Mouse (Mus musculus): ENCODE results near the gene Stra8. TPM values are rescaled to one million over a fixed set of nuclear protein-coding genes. Genes with fewer than 3 reads are reported as not detected.

Stra8 gene
- polyA plus RNA-seq, 1 experiment = not detected

DNA sequence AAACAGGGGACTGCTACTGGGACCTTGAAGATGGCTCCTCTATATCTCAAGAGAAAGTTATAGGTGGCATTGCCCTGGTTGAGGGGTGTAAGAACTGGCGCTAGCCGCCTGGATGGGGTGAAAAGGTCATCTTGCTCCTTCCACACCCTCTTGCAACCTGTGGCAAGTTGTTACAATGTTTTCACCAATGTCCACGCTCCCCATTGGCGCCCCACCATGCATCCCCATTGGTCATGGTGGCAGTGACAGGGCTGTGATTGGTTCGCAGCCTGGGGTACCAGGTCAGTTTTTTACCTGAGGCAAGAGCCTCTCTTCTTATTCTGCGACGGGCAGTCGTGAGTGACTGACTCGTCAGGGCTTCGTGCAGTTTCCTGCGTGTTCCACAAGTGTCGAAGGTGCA is 668 bp downstream of the Stra8 start:
- TF ChIP-seq CTCF (IDR thresholded peaks at IDR 0.05; ENCODE audit: extremely low read depth, insufficient read length, insufficient replicate concordance, low read depth, low read length) (no peak), POLR2A (IDR thresholded peaks at IDR 0.05; ENCODE audit: low read depth, low read length) (no peak)
- Histone ChIP-seq H3K27me3 (ENCODE audit: control insufficient read depth, insufficient read depth, low read length) (no peaks in the 10 kb centered on the region; the same call in 1 of the 2 replicates), H3K36me3 (ENCODE audit: control insufficient read depth, insufficient read depth, low read length) (no peaks in the 10 kb centered on the region), H3K27ac (ENCODE audit: insufficient read depth, low read depth, low read length) (no peak overlapping the region), H3K4me1 (ENCODE audit: control insufficient read depth, insufficient read depth, insufficient read length, low read length) (no peaks in the 10 kb centered on the region), H3K4me3 (ENCODE audit: low read depth, low read length) (no peak overlapping the region)
- 92% methylated on average over 12 of the region's 12 CpGs for WGBS

DNA sequence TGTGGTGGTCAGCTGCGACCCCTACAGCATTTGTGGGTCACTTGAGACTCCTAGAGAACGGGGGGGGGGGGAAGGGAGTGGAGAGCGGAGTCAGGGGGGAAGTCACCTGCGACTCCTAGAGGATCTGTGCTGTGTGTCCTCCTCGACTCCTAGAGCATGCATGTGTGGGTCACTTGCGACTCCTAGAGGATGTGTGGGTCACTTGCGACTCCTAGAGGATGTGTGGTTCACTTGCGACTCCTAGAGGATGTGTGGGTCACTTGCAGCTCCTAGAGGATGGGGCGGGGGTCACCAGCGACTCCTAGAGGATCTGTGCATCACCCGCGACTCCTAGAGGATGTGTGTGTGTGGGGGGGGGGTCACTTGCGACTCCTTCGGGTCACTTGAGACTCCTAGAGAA is 2.0 kb downstream of the Stra8 start:
- no peak overlapping the region for H3K27ac ChIP-seq (ENCODE audit: insufficient read depth, low read depth, low read length)
- no peaks in the 10 kb centered on the region for H3K36me3 ChIP-seq (ENCODE audit: control insufficient read depth, insufficient read depth, low read length)
- 56% methylated on average over 14 of the region's 14 CpGs for WGBS
- H3K4me1 ChIP-seq (ENCODE audit: control insufficient read depth, insufficient read depth, insufficient read length, low read length) = no peaks in the 10 kb centered on the region
- H3K27me3 ChIP-seq (ENCODE audit: control insufficient read depth, insufficient read depth, low read length) = no peaks in the 10 kb centered on the region; the same call in 1 of the 2 replicates
- TF ChIP-seq CTCF (IDR thresholded peaks at IDR 0.05; ENCODE audit: extremely low read depth, insufficient read length, insufficient replicate concordance, low read depth, low read length) (peak; percentile 59; the same call in 1 of the 2 replicates), POLR2A (IDR thresholded peaks at IDR 0.05; ENCODE audit: low read depth, low read length) (no peak)
- H3K4me3 ChIP-seq (ENCODE audit: low read depth, low read length) = no peak overlapping the region

GRCm38 (mm10) chr6:34927156-34927555 is 7.2 kb downstream of the Stra8 start:
- Histone ChIP-seq H3K36me3 (ENCODE audit: control insufficient read depth, insufficient read depth, low read length) (no peaks in the 10 kb centered on the region), H3K4me1 (ENCODE audit: control insufficient read depth, insufficient read depth, insufficient read length, low read length) (no peaks in the 10 kb centered on the region), H3K27ac (ENCODE audit: insufficient read depth, low read depth, low read length) (no peak overlapping the region), H3K27me3 (ENCODE audit: control insufficient read depth, insufficient read depth, low read length) (no peaks in the 10 kb centered on the region), H3K4me3 (ENCODE audit: low read depth, low read length) (no peak overlapping the region)
- WGBS = 34% methylated on average over 4 of the region's 4 CpGs
- TF ChIP-seq POLR2A (IDR thresholded peaks at IDR 0.05; ENCODE audit: low read depth, low read length) (no peak), CTCF (IDR thresholded peaks at IDR 0.05; ENCODE audit: extremely low read depth, insufficient read length, insufficient replicate concordance, low read depth, low read length) (peak; percentile 85; the same call in 1 of the 2 replicates)

- Histone ChIP-seq H3K27me3 (ENCODE audit: control insufficient read depth, insufficient read depth, low read length) (no peaks in the 10 kb centered on the region), H3K4me3 (ENCODE audit: low read depth, low read length) (no peak overlapping the region), H3K4me1 (ENCODE audit: control insufficient read depth, insufficient read depth, insufficient read length, low read length) (no peaks in the 10 kb centered on the region), H3K27ac (ENCODE audit: insufficient read depth, low read depth, low read length) (no peak overlapping the region), H3K36me3 (ENCODE audit: control insufficient read depth, insufficient read depth, low read length) (no peaks in the 10 kb centered on the region)
- WGBS = 92% methylated on average over 8 of the region's 8 CpGs
- TF ChIP-seq POLR2A (IDR thresholded peaks at IDR 0.05; ENCODE audit: low read depth, low read length) = no peak
- TF ChIP-seq CTCF (IDR thresholded peaks at IDR 0.05; ENCODE audit: extremely low read depth, insufficient read length, insufficient replicate concordance, low read depth, low read length) = no peak
Measured at GRCm38 (mm10) chr6:34927594-34927993, 7.6 kb downstream of the Stra8 start.

GRCm38 (mm10) chr6:34932633-34933032 is 12.7 kb downstream of the Stra8 start:
- Histone ChIP-seq H3K27me3 (ENCODE audit: control insufficient read depth, insufficient read depth, low read length) (no peaks in the 10 kb centered on the region), H3K27ac (ENCODE audit: insufficient read depth, low read depth, low read length) (no peak overlapping the region), H3K4me3 (ENCODE audit: low read depth, low read length) (no peak overlapping the region), H3K4me1 (ENCODE audit: control insufficient read depth, insufficient read depth, insufficient read length, low read length) (no peaks in the 10 kb centered on the region), H3K36me3 (ENCODE audit: control insufficient read depth, insufficient read depth, low read length) (no peaks in the 10 kb centered on the region)
- TF ChIP-seq CTCF (IDR thresholded peaks at IDR 0.05; ENCODE audit: extremely low read depth, insufficient read length, insufficient replicate concordance, low read depth, low read length) (no peak), POLR2A (IDR thresholded peaks at IDR 0.05; ENCODE audit: low read depth, low read length) (no peak)
- WGBS = 81% methylated on average over 1 of the region's 1 CpGs

GRCm38 (mm10) chr6:34936743-34937142 is 16.8 kb downstream of the Stra8 start:
- Histone ChIP-seq H3K4me1 (ENCODE audit: control insufficient read depth, insufficient read depth, insufficient read length, low read length) (no peaks in the 10 kb centered on the region), H3K4me3 (ENCODE audit: low read depth, low read length) (no peak overlapping the region), H3K36me3 (ENCODE audit: control insufficient read depth, insufficient read depth, low read length) (no peaks in the 10 kb centered on the region), H3K27me3 (ENCODE audit: control insufficient read depth, insufficient read depth, low read length) (no peaks in the 10 kb centered on the region), H3K27ac (ENCODE audit: insufficient read depth, low read depth, low read length) (no peak overlapping the region)
- TF ChIP-seq POLR2A (IDR thresholded peaks at IDR 0.05; ENCODE audit: low read depth, low read length) (no peak), CTCF (IDR thresholded peaks at IDR 0.05; ENCODE audit: extremely low read depth, insufficient read length, insufficient replicate concordance, low read depth, low read length) (no peak)
- WGBS = 82% methylated on average over 5 of the region's 5 CpGs

DNA sequence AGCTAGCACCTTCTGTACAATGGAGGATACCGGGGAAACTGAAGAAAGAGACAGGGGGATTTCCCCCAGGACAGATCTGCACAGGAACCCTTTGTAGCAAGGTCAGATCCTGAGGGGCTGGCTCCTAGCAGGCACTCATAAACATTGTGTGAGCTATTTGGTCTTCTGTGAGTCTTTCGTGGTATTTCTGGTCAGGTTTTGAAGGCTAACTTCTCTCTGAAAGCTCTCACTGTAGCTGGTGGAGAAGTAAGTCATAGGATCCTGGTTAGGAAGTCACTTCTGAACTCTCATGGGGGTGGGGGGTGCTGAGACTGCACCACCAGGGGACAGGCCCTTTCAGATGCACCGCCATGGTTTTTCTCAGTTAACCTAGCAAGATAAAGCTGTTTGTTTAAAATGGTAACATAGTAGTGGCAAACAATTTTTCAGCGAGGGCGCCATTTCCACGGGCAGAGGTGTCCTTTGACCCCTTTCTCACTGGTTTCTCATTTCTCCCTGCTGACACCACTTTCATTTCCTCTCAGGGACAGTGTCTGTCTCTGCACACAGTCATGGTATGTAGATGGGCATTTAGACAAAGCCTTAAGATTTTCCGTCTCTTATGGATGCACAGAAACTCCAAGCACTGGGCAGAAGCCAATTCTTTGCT is 18.4 kb downstream of the Stra8 start:
- Histone ChIP-seq H3K4me1 (ENCODE audit: control insufficient read depth, insufficient read depth, insufficient read length, low read length) (no peaks in the 10 kb centered on the region), H3K27me3 (ENCODE audit: control insufficient read depth, insufficient read depth, low read length) (no peaks in the 10 kb centered on the region), H3K27ac (ENCODE audit: insufficient read depth, low read depth, low read length) (no peak overlapping the region), H3K36me3 (ENCODE audit: control insufficient read depth, insufficient read depth, low read length) (no peaks in the 10 kb centered on the region), H3K4me3 (ENCODE audit: low read depth, low read length) (no peak overlapping the region)
- WGBS = 34% methylated on average over 7 of the region's 7 CpGs
- TF ChIP-seq POLR2A (IDR thresholded peaks at IDR 0.05; ENCODE audit: low read depth, low read length) (no peak), CTCF (IDR thresholded peaks at IDR 0.05; ENCODE audit: extremely low read depth, insufficient read length, insufficient replicate concordance, low read depth, low read length) (no peak)

Data from small intestine, adult 2 months (tissue).